Mouse (Mus musculus) small intestine, adult 2 months (tissue): ENCODE measurements around the gene Fis1. TPM values are rescaled to one million over a fixed set of nuclear protein-coding genes. Genes with fewer than 3 reads are reported as not detected.
A peak's percentile ranks its signal among the peaks of the same experiment; 100 is the strongest.

Source experiments
- H3K27ac ChIP-seq: fragments of 200-500 bp; 2 replicates; pipeline ENCODE4 v1.5.1; 2012; ENCODE audit warnings: low read depth, low read length, control low read depth, inconsistent platforms; ENCODE audit not compliant: insufficient read depth
- H3K27me3 ChIP-seq: fragments of 200-500 bp; 2 replicates; pipeline ENCODE4 v1.6.1; 2012; ENCODE audit warnings: mild to moderate bottlenecking, moderate library complexity, low read length, inconsistent platforms; ENCODE audit not compliant: control insufficient read depth, insufficient read depth
- H3K36me3 ChIP-seq: fragments of 200-500 bp; 2 replicates; pipeline ENCODE4 v1.6.1; 2012; ENCODE audit warnings: mild to moderate bottlenecking, low read length, control low read depth, inconsistent platforms; ENCODE audit not compliant: control insufficient read depth, insufficient read depth
- H3K4me1 ChIP-seq: fragments of 200-500 bp; 2 replicates; pipeline ENCODE4 v1.6.1; 2012; ENCODE audit warnings: low read length, inconsistent platforms, mixed read lengths; ENCODE audit not compliant: control insufficient read depth, insufficient read depth, insufficient read length
- H3K4me3 ChIP-seq: fragments of 200-500 bp; 2 replicates; pipeline ENCODE4 v1.5.1; 2012; ENCODE audit warnings: low read depth, mild to moderate bottlenecking, control low read depth, inconsistent platforms, low read length, moderate library complexity
- CTCF ChIP-seq: fragments of 200-500 bp; IDR thresholded peaks from 2 replicates; pipeline ENCODE4 v1.5.1; 2012; ENCODE audit warnings: low read depth, mild to moderate bottlenecking, control low read depth, inconsistent platforms, low read length, moderate library complexity, mixed read lengths; ENCODE audit not compliant: insufficient replicate concordance, insufficient read length; ENCODE audit errors: extremely low read depth
- POLR2A ChIP-seq: fragments of 200-500 bp; IDR thresholded peaks from 2 replicates; pipeline ENCODE4 v1.6.1; 2012; ENCODE audit warnings: low read depth, mild to moderate bottlenecking, control low read depth, inconsistent platforms, low read length, moderate library complexity
- WGBS: fragments of 180-500 bp; shearing (Covaris S2); methylation state at CpG from one replicate; pipeline ENCODE4 v1.1.7; 2018; 5-methylcytosine and 5-hydroxymethylcytosine counted together
- polyA plus RNA-seq: library from polyadenylated mRNA; depleted of rRNA; stranded (reverse); fragments of >200 nt; gene quantifications from 2 replicates; pipeline ENCODE4 v1.2.3, GENCODE M21; 2012

Fis1 gene
- polyA plus RNA-seq, 1 experiment: 261 TPM

GRCm38 (mm10) chr5:136918655-136919472 is 34.2 kb upstream of the Fis1 start:
- Histone ChIP-seq H3K27me3 (no peaks in the 10 kb centered on the region), H3K36me3 (no peaks in the 10 kb centered on the region), H3K27ac (no peak overlapping the region), H3K4me3 (peak overlapping the region; percentile 67), H3K4me1 (peaks cover 13% of the 10 kb centered on the region; the same call in 1 of the 2 replicates)
- 1% methylated on average over 38 of the region's 38 CpGs for WGBS
- TF ChIP-seq CTCF (no peak), POLR2A (peak; percentile 67; the same call in 1 of the 2 replicates)

GRCm38 (mm10) chr5:136919546-136920301 is 33.4 kb upstream of the Fis1 start:
- no peaks in the 10 kb centered on the region for H3K27me3 ChIP-seq
- peak overlapping the region; percentile 67 for H3K4me3 ChIP-seq
- TF ChIP-seq CTCF (no peak), POLR2A (no peak)
- peaks cover 19% of the 10 kb centered on the region for H3K4me1 ChIP-seq
- no peaks in the 10 kb centered on the region for H3K36me3 ChIP-seq
- H3K27ac ChIP-seq: no peak overlapping the region
- 28% methylated on average over 17 of the region's 18 CpGs for WGBS

- peaks cover 31% of the 10 kb centered on the region for H3K4me1 ChIP-seq
- TF ChIP-seq POLR2A (no peak), CTCF (no peak)
- H3K27ac ChIP-seq: peak overlapping the region; percentile 77
- peaks cover 7% of the 10 kb centered on the region; the same call in 1 of the 2 replicates for H3K36me3 ChIP-seq
- 90% methylated on average over 9 of the region's 9 CpGs for WGBS
- H3K4me3 ChIP-seq: no peak overlapping the region
- H3K27me3 ChIP-seq: no peaks in the 10 kb centered on the region
These were observed 30.2 kb upstream of the Fis1 start for GRCm38 (mm10) chr5:136922830-136923229.

- peak overlapping the region; percentile 92 for H3K27ac ChIP-seq
- 30% methylated on average over 7 of the region's 7 CpGs for WGBS
These were observed 29.2 kb upstream of the Fis1 start for GRCm38 (mm10) chr5:136923751-136924478.

GRCm38 (mm10) chr5:136929073-136929472 is 24.0 kb upstream of the Fis1 start:
- Histone ChIP-seq H3K4me3 (no peak overlapping the region), H3K27me3 (no peaks in the 10 kb centered on the region), H3K27ac (peak overlapping the region; percentile 96; the same call in 1 of the 2 replicates), H3K4me1 (peaks cover 37% of the 10 kb centered on the region), H3K36me3 (peaks cover 9% of the 10 kb centered on the region; the same call in 1 of the 2 replicates)
- 12% methylated on average over 4 of the region's 4 CpGs for WGBS
- peak; percentile 84; the same call in 1 of the 2 replicates for TF ChIP-seq CTCF
- TF ChIP-seq POLR2A: no peak

More at GRCm38 (mm10) chr5:136923751-136924478, 29.2 kb upstream of the Fis1 start:
- TF ChIP-seq CTCF (no peak), POLR2A (no peak)
- Histone ChIP-seq H3K36me3 (peaks cover 9% of the 10 kb centered on the region; the same call in 1 of the 2 replicates), H3K27me3 (no peaks in the 10 kb centered on the region), H3K4me3 (peak overlapping the region; percentile 40), H3K4me1 (peaks cover 37% of the 10 kb centered on the region)

GRCm38 (mm10) chr5:136931896-136932295 is 21.2 kb upstream of the Fis1 start:
- no peak for TF ChIP-seq CTCF
- no peak for TF ChIP-seq POLR2A
- WGBS: 92% methylated on average over 14 of the region's 14 CpGs
- 0 out of 2 replicates have a peak, but pooled peaks cover 4% of the 10 kb centered on the region for H3K36me3 ChIP-seq

More at GRCm38 (mm10) chr5:136931896-136932295, 21.2 kb upstream of the Fis1 start:
- Histone ChIP-seq H3K4me1 (peaks cover 21% of the 10 kb centered on the region), H3K27me3 (no peaks in the 10 kb centered on the region), H3K27ac (no peak overlapping the region), H3K4me3 (no peak overlapping the region)
